In genomic region chr1:72536611-72537351, GRCm38 (mm10) we compare ENCODE assay signal across 8 mouse cellular contexts. TPM values are rescaled to one million over a fixed set of nuclear protein-coding genes. Genes with fewer than 3 reads are reported as not detected.
DNase-seq lines count a peak whose midpoint lies in the region; ATAC-seq and TF ChIP-seq lines count a peak whose summit lies in the region.

Gene March4 (minus strand): TSS chr1:72536930.

- no peak for TF ChIP-seq POLR2A in heart, adult 2 months (IDR thresholded peaks at IDR 0.05; ENCODE audit: insufficient read depth, low read depth, low read length)

- H3K4me3 ChIP-seq in heart, adult 2 months, result no peak within 1 kb of the TSS
- H3K4me3 ChIP-seq in embryonic facial prominence, embryonic 11.5 days (ENCODE audit: low read depth, low read length), result peak within 1 kb of the TSS; percentile 24
- peak within 1 kb of the TSS; percentile 37 for H3K4me3 ChIP-seq in heart, embryonic 16.5 days (ENCODE audit: low read length)
- no peak within 1 kb of the TSS for H3K4me3 ChIP-seq in liver, embryonic 14.5 days (ENCODE audit: insufficient read depth in 1 of 2, low read depth in 2 of 2, low read length in 2 of 2)
- peak within 1 kb of the TSS; percentile 46 for H3K4me3 ChIP-seq in neural tube, embryonic 12.5 days

- H3K27ac ChIP-seq in heart, adult 2 months, result no peak within 1 kb of the TSS
- H3K27ac ChIP-seq in embryonic facial prominence, embryonic 11.5 days (replicated peaks; ENCODE audit: low read depth, low read length), result no peak within 1 kb of the TSS
- no peak within 1 kb of the TSS for H3K27ac ChIP-seq in heart, embryonic 16.5 days (ENCODE audit: low read length)
- H3K27ac ChIP-seq in liver, embryonic 14.5 days, result no peak within 1 kb of the TSS
- H3K27ac ChIP-seq in neural tube, embryonic 12.5 days, result peak within 1 kb of the TSS; percentile 70

- H3K4me1 ChIP-seq in heart, adult 2 months (ENCODE audit: control insufficient read depth, insufficient read depth, low read length), result no peaks in the 10 kb centered on the region
- H3K4me1 ChIP-seq in embryonic facial prominence, embryonic 11.5 days (ENCODE audit: control insufficient read depth, insufficient read depth, low read length), result peaks cover 3% of the 10 kb centered on the region; the same call in 1 of the 2 replicates
- peaks cover 8% of the 10 kb centered on the region for H3K4me1 ChIP-seq in heart, embryonic 16.5 days (ENCODE audit: control insufficient read depth, insufficient read depth, low read length)
- H3K4me1 ChIP-seq in liver, embryonic 14.5 days (replicated peaks; ENCODE audit: control insufficient read depth in 2 of 2, insufficient read depth in 2 of 2, low read length in 1 of 2), result no peaks in the 10 kb centered on the region
- peaks cover 18% of the 10 kb centered on the region; the same call in 1 of the 2 replicates for H3K4me1 ChIP-seq in neural tube, embryonic 12.5 days

- peak; percentile 72 for ATAC-seq in embryonic facial prominence, embryonic 11.5 days (replicated peaks; ENCODE audit: insufficient number of reproducible peaks, low FRiP score, low TSS enrichment, low read depth)
- ATAC-seq in heart, embryonic 16.5 days (replicated peaks; ENCODE audit: extremely low read depth, insufficient read depth, low FRiP score), result peak; percentile 65
- ATAC-seq in liver, embryonic 14.5 days (ENCODE audit: insufficient read depth), result no peak
- peak; percentile 76 for ATAC-seq in neural tube, embryonic 12.5 days (ENCODE audit: low FRiP score, low read depth)

- H3K9ac ChIP-seq in heart, adult 2 months (ENCODE audit: low read depth, low read length), result no peak within 1 kb of the TSS
- 0 out of 2 replicates have a peak within 1 kb of the TSS, but pooled peaks have one; percentile 6 for H3K9ac ChIP-seq in embryonic facial prominence, embryonic 11.5 days (replicated peaks; ENCODE audit: low read length)
- H3K9ac ChIP-seq in heart, embryonic 16.5 days (ENCODE audit: low read length), result no peak within 1 kb of the TSS
- H3K9ac ChIP-seq in liver, embryonic 14.5 days (replicated peaks), result no peak within 1 kb of the TSS
- H3K9ac ChIP-seq in neural tube, embryonic 12.5 days, result peak within 1 kb of the TSS; percentile 60

- H3K79me2 ChIP-seq in heart, adult 2 months (replicated peaks; ENCODE audit: control insufficient read depth, insufficient read depth, low read length), result no peaks in the 10 kb centered on the region

- no peak for TF ChIP-seq CTCF in heart, adult 2 months (IDR thresholded peaks at IDR 0.05)
- TF ChIP-seq CTCF in liver, embryonic 14.5 days (IDR thresholded peaks at IDR 0.05; ENCODE audit: low read depth), result no peak

- no peak for TF ChIP-seq EP300 in heart, adult 2 months (IDR thresholded peaks at IDR 0.05; ENCODE audit: insufficient read depth, low read depth, low read length)
- no peak for TF ChIP-seq EP300 in liver, embryonic 14.5 days (IDR thresholded peaks at IDR 0.05; ENCODE audit: low read depth)

- H3K27me3 ChIP-seq in heart, adult 2 months (ENCODE audit: control insufficient read depth, insufficient read depth, low read length), result peaks cover 8% of the 10 kb centered on the region
- peaks cover 17% of the 10 kb centered on the region for H3K27me3 ChIP-seq in embryonic facial prominence, embryonic 11.5 days (ENCODE audit: control insufficient read depth, insufficient read depth, low read length)
- H3K27me3 ChIP-seq in heart, embryonic 16.5 days (ENCODE audit: control insufficient read depth, insufficient read depth, low read length), result peaks cover 32% of the 10 kb centered on the region
- peaks cover 13% of the 10 kb centered on the region for H3K27me3 ChIP-seq in liver, embryonic 14.5 days (ENCODE audit: control insufficient read depth, insufficient read depth, low read length)
- peaks cover 19% of the 10 kb centered on the region for H3K27me3 ChIP-seq in neural tube, embryonic 12.5 days (replicated peaks)

- peak; percentile 17 to 55 for DNase-seq in heart, adult 2 months
- no peak for DNase-seq in heart, adult 8-10 months (ENCODE audit: low spot score)
- DNase-seq in embryonic facial prominence, embryonic 11.5 days (ENCODE audit: low spot score), result peak; percentile 84
- peak; percentile 80 for DNase-seq in kidney, postnatal 14 days
- DNase-seq in liver, embryonic 14.5 days (ENCODE audit: low read depth in 3 of 3, low spot score in 3 of 3), result peak in 1 of 3 experiments; percentile 3
- peak; percentile 12 to 61 for DNase-seq in thymus, postnatal 10 days (ENCODE audit: low spot score in 2 of 2)

- intact Hi-C loops in heart, adult 2 months (cut with DNase I), result no loop called here

- no peaks in the 10 kb centered on the region for H3K9me3 ChIP-seq in embryonic facial prominence, embryonic 11.5 days (replicated peaks; ENCODE audit: control insufficient read depth, low read length)
- no peaks in the 10 kb centered on the region for H3K9me3 ChIP-seq in heart, embryonic 16.5 days (replicated peaks; ENCODE audit: control insufficient read depth, low read length)
- no peaks in the 10 kb centered on the region for H3K9me3 ChIP-seq in liver, embryonic 14.5 days (ENCODE audit: control insufficient read depth, low read length)
- no peaks in the 10 kb centered on the region for H3K9me3 ChIP-seq in neural tube, embryonic 12.5 days

- 2% methylated on average over 41 of the region's 41 CpGs for WGBS in heart, adult 2 months
- under 1% methylated on average over 41 of the region's 41 CpGs for WGBS in embryonic facial prominence, embryonic 11.5 days
- WGBS in heart, embryonic 16.5 days, result under 1% methylated on average over 41 of the region's 41 CpGs
- 3% methylated on average over 41 of the region's 41 CpGs for WGBS in liver, embryonic 14.5 days (ENCODE audit: insufficient replicate concordance)
- WGBS in neural tube, embryonic 12.5 days, result under 1% methylated on average over 41 of the region's 41 CpGs

- no peaks in the 10 kb centered on the region for H3K36me3 ChIP-seq in heart, adult 2 months (ENCODE audit: control insufficient read depth, insufficient read depth, low read length)
- H3K36me3 ChIP-seq in embryonic facial prominence, embryonic 11.5 days (replicated peaks; ENCODE audit: control insufficient read depth, insufficient read depth, low read depth, low read length), result no peaks in the 10 kb centered on the region
- H3K36me3 ChIP-seq in heart, embryonic 16.5 days (ENCODE audit: control insufficient read depth, insufficient read depth), result no peaks in the 10 kb centered on the region
- no peaks in the 10 kb centered on the region for H3K36me3 ChIP-seq in liver, embryonic 14.5 days (replicated peaks; ENCODE audit: control insufficient read depth, insufficient read depth, low read depth)
- no peaks in the 10 kb centered on the region for H3K36me3 ChIP-seq in neural tube, embryonic 12.5 days

- H3K4me2 ChIP-seq in embryonic facial prominence, embryonic 11.5 days (ENCODE audit: low read depth, low read length), result peak within 1 kb of the TSS; percentile 57
- H3K4me2 ChIP-seq in heart, embryonic 16.5 days (ENCODE audit: low read depth, low read length), result peak within 1 kb of the TSS; percentile 58
- H3K4me2 ChIP-seq in liver, embryonic 14.5 days (ENCODE audit: low read depth), result 0 out of 2 replicates have a peak within 1 kb of the TSS, but pooled peaks have one; percentile 4
- H3K4me2 ChIP-seq in neural tube, embryonic 12.5 days (replicated peaks), result peak within 1 kb of the TSS; percentile 89

RNA-seq across cellular contexts. Expression of gene March4, which starts in this region (rescaled TPM):
- total RNA-seq in heart, adult 2 months (2021), result not detected
- polyA plus RNA-seq in heart, adult 2 months (2012; rRNA removed), result 0.12 TPM in 1 of 2 replicates, not detected in the other
- total RNA-seq in heart, adult 8-10 months (2022), result not detected
- 0.10 TPM in 1 of 2 replicates, not detected in the other for polyA plus RNA-seq in embryonic facial prominence, embryonic 11.5 days (2014; fragmentation: Nextera tagmentation; extraction: Ambion mirVana)
- not detected in 2 replicates for polyA plus RNA-seq in heart, embryonic 16.5 days (2015; fragmentation: Nextera tagmentation; extraction: Ambion mirVana)
- not detected in 2 replicates for polyA plus RNA-seq in liver, embryonic 14.5 days (2012; rRNA removed)
- not detected in 2 replicates for polyA plus RNA-seq in liver, embryonic 14.5 days (2014; fragmentation: Nextera tagmentation; extraction: Ambion mirVana)
- 5.3 and 5.8 TPM in 2 replicates for polyA plus RNA-seq in neural tube, embryonic 12.5 days (2016; fragmentation: Nextera tagmentation; extraction: Ambion mirVana)

Comparison
In these comparisons a context has a peak if more than half of its experiments do, and no peak if none do; other contexts are left out.
1. Peak in DNase-seq in heart, adult 2 months; RNA of the gene not detected or under 1 TPM.
2. Peak in DNase-seq, ATAC-seq, H3K4me3 ChIP-seq, H3K9ac ChIP-seq and H3K4me2 ChIP-seq in embryonic facial prominence, embryonic 11.5 days; RNA of the gene not detected or under 1 TPM.
3. Peak in ATAC-seq, H3K4me3 ChIP-seq and H3K4me2 ChIP-seq in heart, embryonic 16.5 days; RNA of the gene not detected or under 1 TPM.
4. H3K4me2 ChIP-seq: peak in every context shown above with its lines; median percentile 89 in neural tube, embryonic 12.5 days; 58 in heart, embryonic 16.5 days; 57 in embryonic facial prominence, embryonic 11.5 days; 4 in liver, embryonic 14.5 days.